Mouse (Mus musculus) G1E (cell line): ENCODE results near the gene Stpg2. TPM values are rescaled to one million over a fixed set of nuclear protein-coding genes. Genes with fewer than 3 reads are reported as not detected.
A peak's percentile ranks its signal among the peaks of the same experiment; 100 is the strongest.
"Not testable (repeated sequence)": the region's sequence is repeated elsewhere in the genome, so short reads cannot be mapped to it uniquely, and the experiment has no call there.

Source experiments
- ATAC-seq: 2 replicates; pipeline ENCODE4 v1.8.0; 2016; ENCODE audit warnings: mild to moderate bottlenecking; ENCODE audit not compliant: insufficient number of reproducible peaks, poor library complexity, low FRiP score, severe bottlenecking; ENCODE audit errors: extremely low read depth
- DNase-seq: peaks from one replicate; pipeline ENCODE4 v3.0.0; 2012; ENCODE audit warnings: low spot score
- H3K27me3 ChIP-seq: 2 replicates; pipeline ENCODE4 v1.6.1; 2012; ENCODE audit warnings: mild to moderate bottlenecking, low read length, inconsistent platforms; ENCODE audit not compliant: insufficient read depth
- H3K36me3 ChIP-seq: replicated peaks from 2 replicates; pipeline ENCODE3; 2012; ENCODE audit warnings: mild to moderate bottlenecking, inconsistent platforms
- H3K4me1 ChIP-seq: 2 replicates; pipeline ENCODE4 v1.6.1; 2012; ENCODE audit warnings: low read depth, low read length, inconsistent platforms, mixed read lengths; ENCODE audit not compliant: insufficient read depth
- H3K4me3 ChIP-seq: 2 replicates; pipeline ENCODE4 v1.5.1; 2012; ENCODE audit warnings: low read depth, mild to moderate bottlenecking, inconsistent platforms, low read length, moderate library complexity, mixed read lengths
- H3K9me3 ChIP-seq: replicated peaks from 2 replicates; pipeline ENCODE4 v1.6.1; 2012; ENCODE audit warnings: inconsistent platforms
- CTCF ChIP-seq: IDR thresholded peaks from 2 replicates; pipeline ENCODE4 v1.5.1; 2012; ENCODE audit warnings: low read depth, low read length, inconsistent platforms, mixed read lengths
- GATA1 ChIP-seq: IDR thresholded peaks from 2 replicates; pipeline ENCODE4 v1.6.1; 2012; ENCODE audit warnings: borderline replicate concordance, low read length, inconsistent platforms, mixed read lengths
- GATA2 ChIP-seq: IDR thresholded peaks from 2 replicates; pipeline ENCODE4 v1.6.1; 2012; ENCODE audit warnings: low read depth, low read length, inconsistent platforms, borderline replicate concordance
- POLR2AphosphoS5 ChIP-seq: IDR thresholded peaks from 2 replicates; pipeline ENCODE4 v1.6.1; 2012; ENCODE audit warnings: low read depth, low read length, inconsistent platforms; ENCODE audit not compliant: insufficient replicate concordance
- TAL1 ChIP-seq: conservative IDR thresholded peaks from 2 replicates; pipeline ENCODE4 v1.6.1; 2012; ENCODE audit warnings: low read depth, low read length, inconsistent platforms, mixed read lengths
- polyA plus RNA-seq: library from polyadenylated mRNA; stranded (reverse); fragments of >175 nt; gene quantifications from 2 replicates; pipeline ENCODE4 v1.2.3, GENCODE M21; 2012
- total RNA-seq, 2 experiments: library from RNA; stranded (forward) in 1 of 2; stranded (reverse) in 1 of 2; fragments of 200-1000 nt in 1 of 2; fragments of >200 nt in 1 of 2; fragmentation: Nextera tagmentation in 1 of 2; gene quantifications; 2 replicates each; pipeline ENCODE4 v1.2.3; 2014 to 2017

The Stpg2 gene
- total and polyA plus RNA-seq, 3 experiments, result not detected

DNA sequence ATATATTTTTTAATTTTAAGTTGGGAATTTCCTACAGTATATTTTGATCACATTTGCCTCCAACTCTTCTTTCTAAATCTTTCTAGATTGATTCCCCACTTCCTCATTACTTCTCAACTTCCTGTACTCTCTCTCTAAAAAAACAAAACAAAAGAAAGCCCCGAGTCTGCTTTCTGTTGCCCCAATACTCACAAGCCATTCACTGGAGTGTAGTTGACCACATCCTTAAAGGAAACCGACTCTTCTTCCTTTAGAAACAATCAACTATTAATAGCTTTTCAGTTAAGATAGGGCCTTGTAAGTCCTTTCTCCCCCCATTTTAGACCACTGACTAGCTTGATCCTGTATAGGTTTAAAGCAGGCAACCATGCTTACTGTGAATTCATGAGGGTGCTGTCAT, 39.7 kb downstream of the Stpg2 start:
- Histone ChIP-seq H3K36me3 (no peaks in the 10 kb centered on the region), H3K4me1 (no peaks in the 10 kb centered on the region), H3K4me3 (no peak overlapping the region), H3K27me3 (peaks cover 4% of the 10 kb centered on the region; the same call in 1 of the 2 replicates), H3K9me3 (no peaks in the 10 kb centered on the region)
- no peak for DNase-seq
- no peak for TF ChIP-seq GATA2
- no peak for TF ChIP-seq POLR2AphosphoS5
- no peak for TF ChIP-seq CTCF
- TF ChIP-seq TAL1, result no peak
- no peak for TF ChIP-seq GATA1
- no peak for ATAC-seq

DNA sequence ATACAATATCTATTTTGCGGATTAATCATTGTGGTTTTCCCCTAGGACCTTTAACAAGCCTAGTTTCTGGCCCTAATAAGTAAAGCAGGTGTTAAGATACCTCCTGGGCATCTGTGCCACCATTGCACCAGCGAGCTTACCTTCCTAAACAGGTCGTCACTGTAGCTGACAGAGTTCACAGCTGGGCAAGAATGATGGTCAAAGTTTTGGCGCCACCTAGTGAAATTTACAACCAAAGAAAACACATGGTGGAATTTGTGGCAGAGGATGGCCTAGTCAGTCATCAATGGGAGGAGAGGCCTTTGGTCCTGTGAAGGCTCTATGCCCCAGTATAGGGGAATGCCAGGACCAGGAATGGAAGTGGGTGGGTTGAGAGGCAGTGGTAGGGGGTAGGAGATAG, 41.0 kb downstream of the Stpg2 start:
- H3K9me3 ChIP-seq, result no peaks in the 10 kb centered on the region
- H3K4me1 ChIP-seq, result no peaks in the 10 kb centered on the region
- DNase-seq (no peak), ATAC-seq (peak; percentile 54; the same call in 1 of the 2 replicates)
- no peaks in the 10 kb centered on the region for H3K36me3 ChIP-seq
- H3K4me3 ChIP-seq, result no peak overlapping the region
- no peak for TF ChIP-seq POLR2AphosphoS5
- no peak for TF ChIP-seq CTCF
- H3K27me3 ChIP-seq, result no peaks in the 10 kb centered on the region

DNA sequence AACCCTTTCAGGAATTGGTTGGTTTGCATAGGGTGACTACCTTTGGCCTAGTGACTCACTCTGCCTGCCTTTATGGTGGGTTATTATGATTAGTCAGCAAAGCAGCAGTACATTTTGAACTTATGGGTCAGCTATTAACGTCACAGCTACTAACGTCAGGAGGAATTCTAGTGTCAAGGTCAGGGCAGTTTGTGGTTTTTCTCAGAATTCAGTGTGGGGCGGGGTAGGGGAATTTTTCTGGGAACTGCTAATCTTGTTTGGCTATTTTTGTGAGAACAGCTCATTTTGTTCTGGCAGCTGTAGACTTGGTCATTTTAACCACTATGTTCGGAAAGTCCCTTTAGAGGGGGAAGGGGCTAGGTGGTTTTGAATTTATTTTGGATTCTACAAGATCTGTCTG, 56.9 kb downstream of the Stpg2 start:
- ATAC-seq, H3K9me3 ChIP-seq, H3K36me3 ChIP-seq, H3K4me3 ChIP-seq, DNase-seq, H3K27me3 ChIP-seq, H3K4me1 ChIP-seq: not testable (repeated sequence)

DNA sequence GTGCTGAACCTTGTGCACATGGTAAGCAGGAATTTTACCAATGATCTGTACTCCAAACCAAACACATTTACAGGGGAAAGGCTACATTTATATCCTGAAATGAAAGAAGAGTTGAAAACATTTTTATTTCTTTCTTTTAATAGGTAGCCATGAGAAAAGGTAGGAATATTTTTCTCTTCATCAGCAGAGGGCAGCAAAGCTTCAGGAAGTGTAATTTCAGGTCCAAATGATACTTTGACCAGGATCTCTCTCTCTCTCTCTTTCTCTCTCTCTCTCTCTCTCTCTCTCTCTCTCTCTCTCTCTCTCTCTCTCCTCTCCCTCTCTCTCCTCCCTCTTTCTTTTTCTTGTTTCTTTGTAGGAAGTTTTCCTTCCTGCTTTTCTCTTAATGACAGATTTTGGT, 92.4 kb downstream of the Stpg2 start:
- TF ChIP-seq POLR2AphosphoS5 (no peak), CTCF (no peak), GATA2 (no peak), TAL1 (no peak), GATA1 (no peak)
- no peak for DNase-seq
- H3K9me3 ChIP-seq, result no peaks in the 10 kb centered on the region
- H3K4me3 ChIP-seq, result no peak overlapping the region
- ATAC-seq, result no peak; the same call in 1 of the 2 replicates
- no peaks in the 10 kb centered on the region for H3K36me3 ChIP-seq
- no peaks in the 10 kb centered on the region for H3K4me1 ChIP-seq
- no peaks in the 10 kb centered on the region for H3K27me3 ChIP-seq

DNA sequence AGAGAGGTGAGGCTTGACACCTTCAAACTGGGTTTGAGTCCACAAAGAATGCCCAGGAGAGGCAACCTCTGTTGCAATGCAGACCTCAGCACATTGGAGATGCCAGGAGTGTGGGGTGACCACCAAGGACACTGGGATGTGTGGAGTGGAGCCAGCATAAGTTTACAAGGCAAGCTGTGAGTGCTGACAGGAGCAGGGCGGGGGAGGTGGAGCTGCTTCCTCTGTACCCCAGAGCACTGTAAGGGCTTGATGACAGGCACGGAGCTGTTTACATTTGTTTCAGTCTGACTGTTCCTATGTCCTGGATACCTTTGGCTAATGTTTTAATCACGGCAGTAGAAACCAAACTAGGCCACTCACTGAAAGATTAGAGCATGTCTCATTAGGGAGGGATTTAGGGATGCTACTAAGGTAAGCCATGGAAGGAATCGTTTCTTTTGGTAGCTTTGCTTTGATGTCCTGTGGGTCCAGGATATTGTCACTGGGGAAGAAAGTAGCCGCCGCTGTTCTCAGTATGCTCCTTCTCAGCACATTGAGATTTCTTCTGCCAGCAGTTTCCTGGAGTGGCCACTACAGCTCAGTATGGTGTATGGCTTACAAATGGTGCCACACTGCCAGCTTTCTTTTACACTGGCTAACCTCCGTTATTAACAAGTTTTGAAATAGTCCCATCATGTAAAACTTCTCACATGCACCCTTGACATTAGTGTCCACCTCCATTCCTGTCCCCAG, 102.8 kb downstream of the Stpg2 start:
- ATAC-seq, result no peak

DNA sequence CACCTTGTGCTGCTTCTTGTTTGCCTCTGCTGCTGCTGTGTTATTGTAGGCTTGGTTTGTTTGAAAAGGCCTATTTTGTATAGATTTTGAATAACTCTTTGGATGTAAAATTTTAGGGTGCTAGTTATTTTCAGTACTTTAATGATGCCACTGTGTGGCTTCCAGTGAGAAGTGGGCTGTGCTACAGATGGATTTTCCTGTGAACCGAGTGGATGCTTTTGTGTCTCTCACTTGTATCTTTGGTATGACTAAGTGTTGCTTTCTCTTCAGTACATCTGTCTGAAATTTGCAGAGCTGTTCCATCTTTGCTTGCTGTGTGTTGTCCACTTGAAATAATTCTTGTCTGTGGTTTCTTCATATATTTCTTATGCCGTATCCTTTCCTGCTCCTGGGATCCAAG, 106.2 kb downstream of the Stpg2 start:
- Histone ChIP-seq H3K9me3 (no peaks in the 10 kb centered on the region), H3K4me3 (no peak overlapping the region)
- no peak for TF ChIP-seq TAL1
- TF ChIP-seq POLR2AphosphoS5, result no peak
- TF ChIP-seq GATA2, result no peak
- TF ChIP-seq GATA1, result no peak
- TF ChIP-seq CTCF, result no peak

More for the DNA sequence above, 102.8 kb downstream of the Stpg2 start:
- H3K36me3 ChIP-seq, result no peaks in the 10 kb centered on the region
- no peak for TF ChIP-seq GATA2
- TF ChIP-seq GATA1, result no peak
- no peak for TF ChIP-seq TAL1
- TF ChIP-seq CTCF, result no peak
- TF ChIP-seq POLR2AphosphoS5, result no peak
- peaks cover 3% of the 10 kb centered on the region for H3K27me3 ChIP-seq
- no peaks in the 10 kb centered on the region for H3K4me1 ChIP-seq
- H3K9me3 ChIP-seq, result no peaks in the 10 kb centered on the region
- H3K4me3 ChIP-seq, result no peak overlapping the region
- DNase-seq, result no peak

DNA sequence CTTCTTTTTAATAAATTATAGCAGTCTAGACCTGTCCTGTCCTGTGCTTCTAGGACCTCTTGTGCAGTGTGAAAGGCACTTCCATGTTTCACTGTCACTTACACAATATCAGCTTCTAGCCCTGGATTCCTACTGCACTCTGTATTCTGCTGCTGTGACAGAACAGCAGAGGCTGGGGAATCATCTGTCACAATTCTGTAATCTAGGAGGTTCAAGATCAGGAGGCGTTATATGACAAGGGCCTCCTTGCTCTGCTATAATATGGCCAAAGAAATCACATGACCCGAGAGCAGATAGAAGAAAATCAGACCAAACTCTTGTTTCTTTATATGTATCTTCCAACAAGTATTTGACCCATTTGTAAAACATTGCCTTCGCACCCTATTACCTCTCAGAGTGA, 175.0 kb downstream of the Stpg2 start:
- TF ChIP-seq GATA2, result no peak
- TF ChIP-seq CTCF, result no peak
- TF ChIP-seq GATA1, result no peak
- TF ChIP-seq TAL1, result no peak
- TF ChIP-seq POLR2AphosphoS5, result no peak
- H3K9me3 ChIP-seq, result no peaks in the 10 kb centered on the region

More for the DNA sequence above, 106.2 kb downstream of the Stpg2 start:
- Histone ChIP-seq H3K4me1 (no peaks in the 10 kb centered on the region), H3K36me3 (no peaks in the 10 kb centered on the region), H3K27me3 (peaks cover 3% of the 10 kb centered on the region)
- DNase-seq (no peak), ATAC-seq (no peak)

More for the DNA sequence above, 175.0 kb downstream of the Stpg2 start:
- Histone ChIP-seq H3K27me3 (no peaks in the 10 kb centered on the region), H3K4me1 (no peaks in the 10 kb centered on the region), H3K36me3 (no peaks in the 10 kb centered on the region), H3K4me3 (no peak overlapping the region)
- no peak for ATAC-seq
- no peak for DNase-seq
